Mouse (Mus musculus): ENCODE results near the gene Vps26c.
"Not testable (repeated sequence)": the region's sequence is repeated elsewhere in the genome, so short reads cannot be mapped to it uniquely, and the experiment has no call there.

Vps26c gene

GRCm38 (mm10) chr16:94484752-94485535 is 41.7 kb downstream of the Vps26c start:
- no peak for DNase-seq

DNA sequence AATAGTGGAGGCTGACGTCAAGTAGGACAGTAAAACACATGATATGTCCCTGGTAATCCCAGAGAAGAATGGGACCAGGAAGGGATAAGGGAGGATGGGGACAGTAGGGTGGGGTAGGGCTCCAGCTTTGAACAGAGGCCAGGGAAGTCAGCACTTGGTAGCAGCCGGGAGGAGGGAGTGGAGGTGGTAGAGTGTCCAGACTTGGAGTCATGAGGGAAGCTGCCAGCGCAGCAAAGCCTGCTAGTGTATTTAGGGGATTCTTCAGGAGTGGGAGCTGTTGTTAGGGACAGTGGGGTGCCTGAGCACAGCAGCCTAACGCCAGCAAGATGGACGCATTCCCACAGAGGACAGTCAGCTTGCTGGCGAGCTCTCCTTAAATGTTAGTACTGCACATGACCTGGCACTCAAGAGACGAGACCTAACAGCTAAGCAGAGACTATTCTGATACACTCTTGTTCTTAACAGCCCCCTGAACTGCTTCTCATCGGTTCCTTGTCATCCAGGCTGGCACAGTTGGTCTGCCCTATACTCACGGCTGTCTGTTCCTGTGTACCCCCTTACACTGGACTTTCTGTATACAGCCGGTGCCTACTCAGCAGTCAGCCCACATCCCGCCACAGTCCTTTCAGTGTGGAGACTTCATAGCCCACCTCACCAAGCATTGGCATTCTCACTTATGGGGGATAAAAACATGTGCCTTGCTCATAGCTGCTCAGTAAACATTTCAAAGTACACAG is 53.4 kb downstream of the Vps26c start:
- no peak for DNase-seq

DNA sequence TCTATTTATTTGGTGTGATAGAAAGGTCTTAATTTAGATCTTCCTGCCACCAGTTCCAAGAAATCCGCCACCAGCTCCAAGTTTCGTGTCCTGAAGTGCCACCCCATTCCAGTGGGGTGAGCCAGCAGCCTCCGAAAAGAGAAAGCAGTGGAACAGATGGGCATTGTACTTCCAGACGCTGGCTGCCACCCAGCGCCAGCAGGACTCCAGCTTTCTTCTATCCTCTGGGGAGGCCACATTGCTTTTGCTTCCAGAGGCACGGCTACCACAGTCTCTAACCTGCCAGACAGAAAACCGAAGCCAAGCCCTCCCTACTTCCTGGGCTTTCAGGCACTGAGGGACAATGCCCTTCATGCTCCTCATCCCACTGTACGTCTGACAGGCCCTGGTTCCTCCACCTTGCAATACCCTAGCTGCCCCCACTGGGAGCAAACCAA is 54.1 kb downstream of the Vps26c start:
- DNase-seq, result peak; percentile 24

DNA sequence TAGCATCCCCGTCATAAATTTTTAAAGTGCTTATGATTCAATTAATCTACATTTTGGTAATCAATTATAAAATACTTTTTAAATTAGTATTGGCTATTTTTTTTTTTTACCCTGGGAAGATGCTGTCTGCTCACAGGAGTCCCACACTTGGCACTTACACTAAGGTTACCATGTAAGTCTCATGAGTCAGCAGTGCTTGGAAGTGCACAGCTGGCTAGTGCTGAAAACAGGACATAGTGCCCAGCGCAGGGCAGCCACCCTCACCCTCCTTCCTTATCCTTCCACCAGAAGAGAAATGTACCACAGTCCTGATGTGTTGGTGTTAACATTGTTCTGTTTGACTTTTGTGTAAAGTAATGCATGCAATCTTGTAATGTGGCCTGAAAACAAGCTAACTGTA is 58.2 kb downstream of the Vps26c start:
- no peak for DNase-seq

DNA sequence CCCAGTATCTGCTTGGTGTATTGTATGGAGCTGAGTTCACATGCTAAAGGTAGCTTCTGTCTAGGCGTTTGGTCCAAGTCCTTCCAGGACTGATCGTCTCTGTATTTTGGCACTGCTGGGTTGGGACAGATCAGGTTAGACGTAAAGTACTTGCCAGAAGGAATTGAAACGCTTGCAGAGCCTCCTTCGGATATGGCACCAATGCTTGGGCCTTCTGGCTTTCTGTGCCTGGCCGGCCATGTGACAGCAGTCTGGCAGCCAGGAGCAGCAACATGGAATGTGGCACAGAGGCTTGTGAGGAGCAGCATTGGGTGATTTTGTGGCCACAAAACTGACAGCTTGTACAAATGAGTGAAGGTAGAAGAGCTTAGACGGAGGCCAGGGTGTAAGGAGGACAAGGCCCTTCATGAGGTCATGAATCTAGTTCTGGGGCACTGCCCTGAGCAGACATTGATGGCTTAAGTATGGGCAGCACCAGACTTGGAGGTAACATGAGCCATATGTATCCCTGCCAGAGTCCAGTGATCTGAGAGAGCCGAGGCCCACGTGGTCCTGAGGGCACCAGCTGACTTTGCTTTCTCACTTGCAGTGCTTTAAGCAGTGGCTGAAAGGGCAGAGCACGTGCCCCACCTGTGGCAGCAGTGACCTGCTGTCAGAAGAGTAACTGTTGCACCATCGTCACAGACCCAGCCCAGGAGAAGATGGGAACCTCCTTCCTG is 59.1 kb downstream of the Vps26c start:
- DNase-seq, result no peak

DNA sequence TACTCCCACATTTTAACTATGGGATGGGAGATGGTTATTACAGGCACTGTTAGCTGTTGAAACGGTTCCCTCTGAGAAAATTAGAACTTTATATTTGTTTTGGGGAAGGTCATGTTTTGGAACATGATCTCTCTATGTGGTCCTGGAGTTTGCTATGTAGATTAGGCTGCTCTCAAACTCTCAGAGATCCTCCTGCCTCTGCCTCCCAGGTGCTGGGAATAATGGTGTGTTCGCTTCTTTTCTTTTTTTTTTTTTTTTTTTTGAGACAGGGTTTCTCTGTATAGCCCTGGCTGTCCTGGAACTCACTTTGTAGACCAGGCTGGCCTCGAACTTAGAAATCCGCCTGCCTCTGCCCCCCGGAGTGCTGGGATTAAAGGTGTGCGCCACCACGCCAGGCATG is 60.3 kb downstream of the Vps26c start:
- not testable (repeated sequence) for DNase-seq

- no peak for DNase-seq
Observed at GRCm38 (mm10) chr16:94465900-94466299, 60.7 kb downstream of the Vps26c start.

- no peak for DNase-seq
Observed at GRCm38 (mm10) chr16:94464067-94464466, 62.6 kb downstream of the Vps26c start.

GRCm38 (mm10) chr16:94454146-94454545 is 72.5 kb downstream of the Vps26c start:
- no peak for DNase-seq

- DNase-seq, result no peak
Observed at GRCm38 (mm10) chr16:94452768-94453167, 73.9 kb downstream of the Vps26c start.

- peak; percentile 26 for DNase-seq
Observed at GRCm38 (mm10) chr16:94451545-94452488, 74.8 kb downstream of the Vps26c start.

- no peak for DNase-seq
Observed at GRCm38 (mm10) chr16:94449632-94450031, 77.0 kb downstream of the Vps26c start.

DNA sequence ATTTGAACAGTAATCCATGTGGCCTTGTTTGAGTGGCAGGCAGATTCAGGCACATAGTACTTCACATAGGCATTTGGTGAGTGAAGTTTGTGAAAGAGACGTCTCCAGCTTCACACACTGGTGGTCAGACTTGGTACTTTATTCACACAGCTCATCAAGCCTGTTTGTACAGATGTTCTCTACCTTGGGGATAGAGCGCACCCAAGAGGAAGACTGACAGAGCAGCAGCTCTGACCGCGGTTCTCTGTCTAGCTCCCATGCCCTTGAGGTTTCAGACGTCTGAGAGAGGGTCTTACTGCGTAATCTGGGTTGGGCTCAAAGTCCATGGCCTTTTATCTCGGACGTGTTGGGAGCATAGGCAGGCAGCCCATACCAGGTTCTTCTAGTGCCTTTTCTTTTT is 77.5 kb downstream of the Vps26c start:
- DNase-seq, result no peak

All from kidney, adult 9 months (tissue).